Mouse (Mus musculus) hindbrain, embryonic 14.5 days (tissue): ENCODE data around the gene Gabrp. TPM values are rescaled to one million over a fixed set of nuclear protein-coding genes. Genes with fewer than 3 reads are reported as not detected.

Source experiments
- ATAC-seq: fragments of 200-750 bp; cut with Nextera tagmentation; 2 replicates; pipeline ENCODE4 v1.8.0; 2017; ENCODE audit warnings: moderate number of reproducible peaks, mild to moderate bottlenecking, moderate TSS enrichment, moderate library complexity; ENCODE audit not compliant: low FRiP score
- DNase-seq: peaks from one replicate; pipeline ENCODE4 v3.0.0-alpha.2; 2015; ENCODE audit warnings: low spot score
- H3K27ac ChIP-seq: fragments of 300-500 bp; sonication (generic); 2 replicates; pipeline ENCODE4 v1.5.1; 2014; ENCODE audit warnings: mild to moderate bottlenecking, moderate library complexity
- H3K27me3 ChIP-seq: fragments of 300-500 bp; sonication (generic); 2 replicates; pipeline ENCODE4 v1.6.1; 2014; ENCODE audit warnings: mild to moderate bottlenecking, low read length, mixed read lengths; ENCODE audit not compliant: control insufficient read depth, insufficient read depth
- H3K36me3 ChIP-seq: fragments of 300-500 bp; sonication (generic); replicated peaks from 2 replicates; pipeline ENCODE4 v1.6.1; 2014; ENCODE audit not compliant: control insufficient read depth, insufficient read depth
- H3K4me1 ChIP-seq: fragments of 300-500 bp; sonication (generic); replicated peaks from 2 replicates; pipeline ENCODE4 v1.6.1; 2014; ENCODE audit warnings: antibody characterized with exemption, low read length, mixed read lengths; ENCODE audit not compliant: control insufficient read depth, insufficient read depth
- H3K4me2 ChIP-seq: fragments of 300-500 bp; sonication (generic); replicated peaks from 2 replicates; pipeline ENCODE4 v1.6.1; 2014; ENCODE audit warnings: mild to moderate bottlenecking, moderate library complexity
- H3K4me3 ChIP-seq: fragments of 300-500 bp; sonication (generic); replicated peaks from 2 replicates; pipeline ENCODE4 v1.5.1; 2014; ENCODE audit warnings: mild to moderate bottlenecking, low read length
- H3K9ac ChIP-seq: fragments of 300-500 bp; sonication (generic); 2 replicates; pipeline ENCODE4 v1.6.1; 2014
- H3K9me3 ChIP-seq: fragments of 300-500 bp; sonication (generic); 2 replicates; pipeline ENCODE4 v1.6.1; 2016; ENCODE audit warnings: low read length; ENCODE audit not compliant: control insufficient read depth
- WGBS: fragments of 180-500 bp; shearing (Covaris S2); extraction: QIAGEN DNeasy Blood & Tissue Kit; methylation state at CpG from one replicate; pipeline ENCODE4 v1.1.7; 2014; 5-methylcytosine and 5-hydroxymethylcytosine counted together
- polyA plus RNA-seq: library from polyadenylated mRNA; unstranded; fragments of >200 nt; fragmentation: Nextera tagmentation; extraction: Ambion mirVana; gene quantifications from 2 replicates; pipeline ENCODE4 v1.2.1, GENCODE M21; 2014

The Gabrp gene
- polyA plus RNA-seq: not detected in 2 replicates

DNA sequence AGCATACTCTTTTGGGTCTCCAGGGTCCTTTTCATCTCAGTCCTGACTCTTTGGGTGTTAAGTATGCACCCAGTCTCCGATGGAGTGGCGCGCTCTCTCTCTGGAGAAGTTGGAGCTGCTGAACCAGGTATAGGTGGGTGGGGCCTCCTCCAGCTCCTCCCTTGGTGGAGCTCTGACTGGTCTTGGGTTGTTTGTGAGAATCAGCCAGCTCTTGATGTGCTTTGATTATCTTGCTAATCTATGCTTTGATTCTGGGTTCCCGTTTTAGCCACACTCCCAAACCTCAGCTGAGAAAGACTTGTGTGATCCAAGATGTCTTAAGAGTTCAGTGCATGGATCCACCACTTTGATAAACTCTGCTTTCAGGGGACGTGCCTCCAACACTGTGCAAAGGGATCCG lies at the start of gene Gabrp:
Gene Gabrp, minus strand, starts transcription at position 101 of the 400 bp plus-strand sequence.
- DNase-seq: no peak
- no peak within 1 kb of the TSS for H3K4me3 ChIP-seq

DNA sequence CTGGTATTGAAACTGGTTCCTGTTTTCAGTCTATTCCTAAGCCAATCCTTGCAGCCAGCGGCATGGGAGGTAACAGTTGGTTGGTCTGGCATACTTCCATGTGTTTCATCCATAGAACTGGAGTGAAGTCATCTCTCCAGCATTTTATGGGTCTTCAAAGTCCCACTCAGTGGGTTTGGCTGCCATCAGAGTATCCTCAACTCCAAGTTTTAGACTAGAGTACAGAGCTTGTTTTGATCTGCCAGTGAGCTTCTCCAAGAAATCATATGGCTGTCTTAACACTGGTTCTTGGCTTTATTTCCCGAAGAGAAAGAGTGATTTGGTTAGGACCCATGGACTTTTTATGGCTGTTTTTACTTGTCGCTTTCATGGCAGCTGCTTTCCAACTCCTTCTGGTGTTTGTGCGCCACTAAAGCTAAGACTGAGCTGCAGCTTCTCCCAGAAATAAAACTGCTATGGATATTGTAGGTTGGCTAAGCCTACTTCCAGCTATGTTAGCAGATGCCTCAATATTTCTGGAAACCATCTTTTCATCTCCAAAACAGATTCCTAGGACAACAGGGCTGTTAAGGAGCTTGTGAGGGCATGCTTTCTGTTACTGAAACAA lies 48.5 kb upstream of the Gabrp start:
- Histone ChIP-seq H3K4me1 (no peaks in the 10 kb centered on the region), H3K4me3 (no peak overlapping the region), H3K9me3 (no peaks in the 10 kb centered on the region), H3K9ac (no peak overlapping the region), H3K4me2 (no peak overlapping the region), H3K27me3 (no peaks in the 10 kb centered on the region), H3K27ac (no peak overlapping the region), H3K36me3 (no peaks in the 10 kb centered on the region)
- no peak for ATAC-seq
- WGBS: 96% methylated on average over 4 of the region's 4 CpGs
- no peak for DNase-seq

More for the DNA sequence above, at the start of gene Gabrp:
- Histone ChIP-seq H3K27me3 (no peaks in the 10 kb centered on the region), H3K4me1 (no peaks in the 10 kb centered on the region), H3K9me3 (no peaks in the 10 kb centered on the region), H3K27ac (no peak within 1 kb of the TSS), H3K9ac (no peak within 1 kb of the TSS), H3K4me2 (no peak within 1 kb of the TSS), H3K36me3 (no peaks in the 10 kb centered on the region)
- 64% methylated on average over 6 of the region's 6 CpGs for WGBS
- no peak for ATAC-seq

DNA sequence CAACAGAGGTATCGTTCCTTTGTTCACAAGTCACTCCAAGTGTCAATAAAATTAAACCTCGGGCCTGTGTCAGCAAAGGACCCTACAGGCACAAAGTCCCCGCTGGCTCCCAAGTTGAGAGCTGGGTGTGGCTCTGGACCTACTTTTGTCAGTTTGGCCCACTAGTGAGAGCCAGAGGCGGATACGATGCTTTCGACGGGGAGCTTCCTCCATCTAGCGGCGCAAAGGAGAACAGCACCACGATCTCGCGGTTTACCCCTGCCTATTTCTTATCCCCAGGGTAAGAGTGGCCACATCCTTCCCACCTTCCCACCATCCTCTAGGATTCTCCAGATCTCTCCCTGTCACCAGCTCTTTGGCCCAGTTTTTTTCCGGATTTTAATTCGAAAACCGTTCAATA lies 35.5 kb upstream of the Gabrp start:
- Histone ChIP-seq H3K27ac (no peak overlapping the region), H3K36me3 (no peaks in the 10 kb centered on the region), H3K4me1 (no peaks in the 10 kb centered on the region), H3K9ac (no peak overlapping the region), H3K4me3 (no peak overlapping the region), H3K27me3 (no peaks in the 10 kb centered on the region), H3K4me2 (no peak overlapping the region), H3K9me3 (no peaks in the 10 kb centered on the region)
- DNase-seq (peak; percentile 82), ATAC-seq (peak; percentile 70; the same call in 1 of the 2 replicates)
- WGBS: 8% methylated on average over 15 of the region's 15 CpGs

DNA sequence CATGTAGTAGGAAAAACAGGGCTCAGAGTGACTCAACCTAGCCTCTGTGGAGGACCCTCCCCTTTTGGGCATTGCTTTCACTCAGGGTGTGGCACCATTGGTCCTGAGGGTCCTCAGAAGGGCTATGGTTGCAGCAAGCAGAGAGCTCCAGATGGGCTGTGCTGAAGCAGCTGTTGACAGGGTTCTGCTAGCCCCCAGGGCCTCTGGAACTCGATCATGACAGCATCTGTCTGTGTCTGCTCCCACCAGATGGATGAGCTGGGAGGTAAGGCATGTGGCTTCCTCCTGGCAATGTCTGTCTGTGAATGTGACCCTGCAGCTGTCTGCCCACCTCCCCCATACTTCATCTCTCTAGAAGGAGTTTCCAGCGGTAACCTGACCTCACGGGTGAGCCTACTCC lies 29.0 kb upstream of the Gabrp start:
- DNase-seq (no peak), ATAC-seq (no peak)
- Histone ChIP-seq H3K27me3 (no peaks in the 10 kb centered on the region), H3K9ac (no peak overlapping the region), H3K36me3 (no peaks in the 10 kb centered on the region), H3K27ac (no peak overlapping the region), H3K4me3 (no peak overlapping the region), H3K4me1 (no peaks in the 10 kb centered on the region), H3K9me3 (no peaks in the 10 kb centered on the region), H3K4me2 (no peak overlapping the region)
- WGBS: 33% methylated on average over 3 of the region's 3 CpGs

DNA sequence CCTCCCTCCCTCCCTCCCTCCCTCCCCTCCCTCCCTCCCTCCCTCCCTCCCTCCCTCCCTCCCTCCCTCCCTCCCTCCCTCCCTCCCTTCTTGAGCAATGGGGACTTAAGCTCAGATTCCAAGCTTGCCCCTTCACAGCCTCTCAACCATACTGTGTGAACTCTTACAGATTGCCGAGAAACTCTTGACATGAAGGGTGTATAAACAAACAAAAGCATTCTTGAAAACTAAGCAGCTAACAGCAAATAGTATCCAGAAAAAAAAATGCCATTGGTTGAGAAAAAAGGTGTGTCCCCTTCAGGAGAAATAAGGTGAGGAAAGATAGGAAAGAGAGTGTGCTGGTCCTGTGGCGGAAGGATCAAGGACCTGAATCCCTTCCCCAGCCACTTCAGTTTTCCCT lies 24.4 kb upstream of the Gabrp start:
- no peaks in the 10 kb centered on the region for H3K9me3 ChIP-seq
- no peak overlapping the region for H3K4me2 ChIP-seq
- 65% methylated on average over 2 of the region's 2 CpGs for WGBS
- H3K4me3 ChIP-seq: no peak overlapping the region
- H3K36me3 ChIP-seq: no peaks in the 10 kb centered on the region
- H3K9ac ChIP-seq: no peak overlapping the region
- no peaks in the 10 kb centered on the region for H3K27me3 ChIP-seq
- ATAC-seq: no peak
- no peak for DNase-seq
- no peaks in the 10 kb centered on the region for H3K4me1 ChIP-seq
- H3K27ac ChIP-seq: no peak overlapping the region

DNA sequence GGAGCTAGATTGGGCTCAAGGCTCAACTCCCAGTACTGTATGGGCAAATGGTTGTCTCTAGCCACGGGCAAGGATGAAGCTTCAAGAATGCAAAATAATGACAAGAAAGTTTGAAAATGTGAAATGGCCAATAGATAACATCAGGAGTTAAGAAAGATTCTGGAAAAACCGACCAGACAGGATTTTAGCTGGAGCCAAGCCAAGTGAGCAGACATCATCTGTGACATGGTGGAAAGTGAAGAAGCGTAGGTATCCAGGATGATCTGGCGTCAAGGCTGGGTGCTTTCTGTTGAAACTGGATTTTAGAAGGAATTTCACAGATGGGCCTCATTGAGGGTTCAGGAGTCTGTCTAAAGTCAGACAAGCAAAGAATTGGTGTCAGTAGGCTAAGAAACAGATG lies 20.2 kb upstream of the Gabrp start, which contains the start of gene D130052B06Rik:
Gene D130052B06Rik, plus strand, starts transcription at position 317 of the 400 bp plus-strand sequence.
- no peak within 1 kb of the TSS for H3K4me3 ChIP-seq
- no peak for DNase-seq
- WGBS: 77% methylated on average over 4 of the region's 4 CpGs
- no peaks in the 10 kb centered on the region for H3K4me1 ChIP-seq
- H3K9ac ChIP-seq: no peak within 1 kb of the TSS
- H3K27ac ChIP-seq: no peak within 1 kb of the TSS
- ATAC-seq: no peak
- H3K36me3 ChIP-seq: no peaks in the 10 kb centered on the region
- H3K4me2 ChIP-seq: no peak within 1 kb of the TSS
- H3K27me3 ChIP-seq: no peaks in the 10 kb centered on the region
- H3K9me3 ChIP-seq: no peaks in the 10 kb centered on the region

DNA sequence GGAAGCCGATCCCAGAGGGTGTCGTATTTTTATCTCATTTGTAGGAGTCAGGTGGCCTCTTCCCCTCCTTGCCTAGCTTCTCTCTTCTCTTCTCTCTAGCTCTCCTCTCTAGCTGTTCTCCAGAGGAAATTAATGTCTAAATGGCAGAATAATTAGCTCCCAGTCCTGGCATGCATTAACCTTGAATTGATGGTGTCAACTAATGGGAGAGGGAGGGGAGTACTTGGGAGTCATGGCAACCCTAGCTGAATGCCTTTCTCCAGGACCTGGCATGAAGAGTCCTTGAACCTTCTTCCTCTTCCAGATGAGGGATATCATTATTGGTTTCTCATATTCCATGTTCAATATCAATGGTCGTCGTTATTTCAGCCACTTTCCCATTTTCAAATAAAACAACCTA lies 17.9 kb upstream of the Gabrp start:
- Histone ChIP-seq H3K9me3 (no peaks in the 10 kb centered on the region), H3K4me3 (no peak overlapping the region), H3K4me2 (no peak overlapping the region), H3K4me1 (no peaks in the 10 kb centered on the region), H3K27me3 (no peaks in the 10 kb centered on the region), H3K36me3 (no peaks in the 10 kb centered on the region), H3K9ac (no peak overlapping the region), H3K27ac (no peak overlapping the region)
- 75% methylated on average over 4 of the region's 4 CpGs for WGBS
- DNase-seq (no peak), ATAC-seq (no peak)

DNA sequence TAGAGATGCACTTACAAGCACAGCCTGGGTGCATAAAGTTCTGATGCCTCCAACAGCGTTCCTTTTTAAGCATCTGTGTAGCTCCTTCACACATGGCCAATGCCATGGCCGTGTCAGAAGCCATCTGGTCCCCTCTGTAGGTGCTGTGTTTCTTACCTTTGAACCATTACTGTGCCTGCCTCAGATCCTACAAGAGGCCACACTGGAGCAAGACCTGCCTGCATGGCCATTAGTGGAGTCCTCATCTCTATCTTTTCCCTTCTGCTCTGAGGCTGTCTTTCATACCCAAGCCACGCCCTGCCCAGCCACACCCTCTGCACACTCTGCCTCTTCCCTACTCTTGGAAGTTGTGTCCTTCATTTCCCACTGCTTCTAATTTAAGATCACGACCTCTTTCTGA lies 14.1 kb upstream of the Gabrp start:
- no peak overlapping the region for H3K9ac ChIP-seq
- DNase-seq (no peak), ATAC-seq (no peak)
- H3K27ac ChIP-seq: no peak overlapping the region
- 80% methylated on average over 4 of the region's 4 CpGs for WGBS
- H3K4me1 ChIP-seq: no peaks in the 10 kb centered on the region
- no peaks in the 10 kb centered on the region for H3K27me3 ChIP-seq
- H3K9me3 ChIP-seq: no peaks in the 10 kb centered on the region
- H3K36me3 ChIP-seq: no peaks in the 10 kb centered on the region
- no peak overlapping the region for H3K4me3 ChIP-seq
- H3K4me2 ChIP-seq: no peak overlapping the region

DNA sequence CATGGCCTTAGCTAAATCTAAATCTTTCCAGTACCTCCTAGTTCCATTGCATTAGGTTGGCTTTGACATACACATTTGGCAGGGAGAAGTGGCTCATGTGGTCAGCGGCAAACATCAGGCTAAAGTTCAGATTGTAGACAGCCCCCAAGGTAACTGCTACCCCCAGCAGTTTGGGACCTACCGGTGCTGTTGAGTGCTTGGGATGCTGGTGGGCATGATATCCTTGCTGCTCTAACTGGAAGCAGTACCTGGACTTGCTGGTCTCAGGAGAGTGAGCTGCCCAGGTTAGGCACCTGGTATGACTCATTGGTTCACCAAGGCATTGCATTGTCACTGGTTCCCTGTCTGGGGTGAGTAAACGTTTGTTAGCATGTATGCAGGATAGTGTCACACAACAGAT lies 12.0 kb upstream of the Gabrp start:
- DNase-seq: no peak
- 90% methylated on average over 3 of the region's 3 CpGs for WGBS

DNA sequence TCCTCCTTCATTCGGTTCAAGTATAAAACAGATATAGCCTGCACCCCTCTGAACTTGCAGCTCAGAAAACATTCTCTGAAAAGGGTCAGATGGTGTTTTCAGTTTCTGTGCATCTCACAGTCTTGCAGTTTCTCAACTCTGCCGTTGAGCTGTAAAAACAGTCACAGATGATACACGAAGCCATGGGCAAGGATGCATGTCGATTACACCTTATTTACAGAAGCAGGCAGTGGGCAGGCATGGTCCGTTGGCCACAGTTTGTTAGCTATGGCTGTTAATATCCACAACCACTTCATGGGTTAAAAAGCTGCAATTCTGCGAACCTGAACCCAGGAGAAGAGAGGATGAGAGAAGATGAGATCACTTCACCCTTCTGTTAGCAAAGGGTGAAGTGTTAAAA lies 7.9 kb upstream of the Gabrp start:
- Histone ChIP-seq H3K4me3 (no peak overlapping the region), H3K27ac (no peak overlapping the region), H3K4me1 (no peaks in the 10 kb centered on the region), H3K9me3 (no peaks in the 10 kb centered on the region), H3K9ac (no peak overlapping the region), H3K4me2 (no peak overlapping the region), H3K36me3 (no peaks in the 10 kb centered on the region), H3K27me3 (no peaks in the 10 kb centered on the region)
- DNase-seq: no peak
- WGBS: 90% methylated on average over 6 of the region's 6 CpGs
- no peak for ATAC-seq

More for the DNA sequence above, 12.0 kb upstream of the Gabrp start:
- H3K9ac ChIP-seq: no peak overlapping the region
- no peaks in the 10 kb centered on the region for H3K9me3 ChIP-seq
- H3K36me3 ChIP-seq: no peaks in the 10 kb centered on the region
- no peaks in the 10 kb centered on the region for H3K27me3 ChIP-seq
- H3K4me2 ChIP-seq: no peak overlapping the region
- H3K4me1 ChIP-seq: no peaks in the 10 kb centered on the region
- no peak overlapping the region for H3K27ac ChIP-seq
- no peak for ATAC-seq
- H3K4me3 ChIP-seq: no peak overlapping the region
